Mouse (Mus musculus) cerebellum, adult 2 months (tissue): ENCODE results near the gene Sf1.

Source experiments
- CTCF ChIP-seq: fragments of 200-500 bp; IDR thresholded peaks from 2 replicates; pipeline ENCODE4 v1.5.1; 2011; ENCODE audit warnings: low read depth, mild to moderate bottlenecking, control low read depth, low read length, moderate library complexity, borderline replicate concordance; ENCODE audit not compliant: insufficient read depth
- POLR2A ChIP-seq: fragments of 200-500 bp; IDR thresholded peaks from 2 replicates; pipeline ENCODE4 v1.6.1; 2011; ENCODE audit warnings: low read length, control low read depth, borderline replicate concordance; ENCODE audit not compliant: insufficient read depth

DNA sequence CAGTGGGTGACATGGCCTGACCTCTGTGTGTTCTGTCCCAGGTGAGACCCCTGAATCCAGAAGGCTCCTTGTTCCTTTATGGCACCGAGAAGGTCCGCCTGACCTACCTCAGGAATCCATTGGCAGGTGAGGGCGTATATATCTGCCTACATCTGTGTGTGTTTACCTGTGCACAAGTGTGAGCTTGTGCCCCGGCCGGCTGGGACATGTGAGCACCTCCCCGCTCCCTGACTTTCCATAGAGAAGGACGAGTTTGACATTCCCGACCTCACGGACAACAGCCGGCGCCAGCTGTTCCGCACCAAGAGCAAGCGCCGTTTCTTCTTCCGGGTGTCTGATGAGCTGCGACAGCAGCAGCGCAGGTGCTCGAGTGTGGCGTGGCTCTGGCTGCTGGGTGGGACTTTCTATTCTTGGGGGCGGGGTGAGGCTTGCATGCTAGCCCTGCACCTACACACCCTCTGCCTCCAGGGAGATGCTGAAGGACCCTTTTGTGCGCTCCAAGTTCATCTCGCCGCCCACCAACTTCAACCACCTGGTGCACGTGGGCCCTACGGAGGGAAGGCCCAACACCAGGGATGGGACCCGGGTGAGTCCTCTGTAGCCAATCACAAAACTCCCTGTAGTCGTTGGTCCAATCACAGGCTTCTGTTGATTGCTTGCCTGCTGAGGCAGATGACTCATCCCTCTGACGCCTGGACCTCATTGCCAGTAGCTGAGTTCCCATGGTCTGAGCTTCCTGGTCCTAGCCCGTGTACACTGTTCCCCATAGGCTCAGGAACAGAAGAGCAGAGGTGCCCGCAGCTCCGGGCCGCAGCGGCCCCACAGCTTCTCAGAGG is 41.5 kb upstream of the Sf1 start:
- TF ChIP-seq CTCF (no peak), POLR2A (no peak)
